Mouse (Mus musculus) liver, postnatal 0 days (tissue): ENCODE data around the gene Apobec4. TPM values are rescaled to one million over a fixed set of nuclear protein-coding genes. Genes with fewer than 3 reads are reported as not detected.
A peak's percentile ranks its signal among the peaks of the same experiment; 100 is the strongest.

Experiments used
- ATAC-seq: fragments of 200-750 bp; cut with Nextera tagmentation; 2 replicates; pipeline ENCODE4 v1.8.0; 2017; ENCODE audit warnings: mild to moderate bottlenecking, moderate library complexity
- DNase-seq: peaks from one replicate; pipeline ENCODE4 v3.0.0-alpha.2; 2016
- H3K27ac ChIP-seq: fragments of 300-500 bp; sonication (generic); 2 replicates; pipeline ENCODE4 v1.5.1; 2014; ENCODE audit warnings: antibody characterized with exemption, moderate library complexity, mild to moderate bottlenecking, low read depth
- H3K27me3 ChIP-seq: fragments of 300-500 bp; sonication (generic); 2 replicates; pipeline ENCODE4 v1.6.1; 2014; ENCODE audit warnings: low read length, control low read depth, mixed read lengths; ENCODE audit not compliant: insufficient read depth
- H3K36me3 ChIP-seq: fragments of 300-500 bp; sonication (generic); replicated peaks from 2 replicates; pipeline ENCODE4 v1.6.1; 2014; ENCODE audit warnings: mild to moderate bottlenecking, control low read depth, low read length, moderate library complexity, mixed read lengths; ENCODE audit not compliant: insufficient read depth
- H3K4me1 ChIP-seq: fragments of 300-500 bp; sonication (generic); 2 replicates; pipeline ENCODE4 v1.6.1; 2014; ENCODE audit warnings: antibody characterized with exemption, mild to moderate bottlenecking, control low read depth; ENCODE audit not compliant: insufficient read depth
- H3K4me2 ChIP-seq: fragments of 300-500 bp; sonication (generic); 2 replicates; pipeline ENCODE4 v1.6.1; 2014; ENCODE audit warnings: low read depth, mild to moderate bottlenecking, low read length, moderate library complexity, mixed read lengths
- H3K4me3 ChIP-seq: fragments of 300-500 bp; sonication (generic); 2 replicates; pipeline ENCODE4 v1.5.1; 2014; ENCODE audit warnings: low read depth, low read length
- H3K9ac ChIP-seq: fragments of 300-500 bp; sonication (generic); replicated peaks from 2 replicates; pipeline ENCODE4 v1.6.1; 2014; ENCODE audit warnings: mild to moderate bottlenecking, moderate library complexity
- H3K9me3 ChIP-seq: fragments of 300-500 bp; sonication (generic); 2 replicates; pipeline ENCODE4 v1.6.1; 2016; ENCODE audit warnings: mild to moderate bottlenecking, control low read depth, low read length, mixed read lengths
- CTCF ChIP-seq: sonication (generic); IDR thresholded peaks from 2 replicates; pipeline ENCODE4 v1.5.1; 2016; ENCODE audit warnings: antibody characterized with exemption, low read depth
- EP300 ChIP-seq: IDR thresholded peaks from 2 replicates; pipeline ENCODE4 v1.6.1; 2016; ENCODE audit warnings: antibody characterized with exemption, low read depth, mild to moderate bottlenecking
- WGBS: fragments of 180-500 bp; shearing (Covaris S2); extraction: QIAGEN DNeasy Blood & Tissue Kit; methylation state at CpG from one replicate; pipeline ENCODE4 v1.1.7; 2014; ENCODE audit not compliant: insufficient replicate concordance; 5-methylcytosine and 5-hydroxymethylcytosine counted together
- polyA plus RNA-seq: library from polyadenylated mRNA; unstranded; fragments of >200 nt; fragmentation: Nextera tagmentation; extraction: Ambion mirVana; gene quantifications from 2 replicates; pipeline ENCODE4 v1.2.1, GENCODE M21; 2015

Gene Apobec4
- polyA plus RNA-seq, 1 experiment from 2014 or later = not detected

GRCm38 (mm10) chr1:152788121-152788660, 37.8 kb downstream of the Apobec4 start:
- Histone ChIP-seq H3K27me3 (no peaks in the 10 kb centered on the region), H3K9me3 (no peaks in the 10 kb centered on the region), H3K4me1 (peaks cover 15% of the 10 kb centered on the region), H3K4me3 (no peak overlapping the region), H3K36me3 (no peaks in the 10 kb centered on the region), H3K27ac (no peak overlapping the region), H3K4me2 (no peak overlapping the region), H3K9ac (no peak overlapping the region)
- no peak for TF ChIP-seq EP300
- no peak for TF ChIP-seq CTCF
- ATAC-seq = no peak
- 57% methylated on average over 4 of the region's 4 CpGs for WGBS
- DNase-seq = no peak

DNA sequence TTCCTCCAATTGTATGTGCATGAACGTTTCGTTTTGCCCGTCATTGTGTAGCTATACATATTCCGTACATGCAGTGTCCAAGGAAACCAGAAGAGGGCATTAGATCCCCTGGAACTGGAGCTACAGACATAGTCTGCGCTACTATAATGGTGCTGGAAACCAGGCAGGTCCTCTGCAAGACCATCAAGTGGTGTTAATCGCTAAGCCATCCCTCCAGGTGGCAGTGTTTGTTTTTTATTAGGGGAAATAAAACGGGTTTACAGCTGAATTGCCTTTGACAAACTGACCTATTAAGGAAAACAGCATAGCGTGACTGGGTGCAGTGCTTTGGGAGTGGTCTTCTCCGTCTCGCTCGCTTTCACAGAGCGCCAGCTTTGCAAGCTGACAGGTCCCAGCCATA, 39.9 kb downstream of the Apobec4 start:
- no peak overlapping the region for H3K27ac ChIP-seq
- peak; percentile 46 for DNase-seq

GRCm38 (mm10) chr1:152790821-152791220, 40.5 kb downstream of the Apobec4 start:
- ATAC-seq (peak; percentile 33; the same call in 1 of the 2 replicates), DNase-seq (no peak)
- H3K9ac ChIP-seq = no peak overlapping the region
- H3K4me2 ChIP-seq = no peak overlapping the region
- H3K4me1 ChIP-seq = peaks cover 18% of the 10 kb centered on the region
- H3K27ac ChIP-seq = no peak overlapping the region
- H3K4me3 ChIP-seq = no peak overlapping the region
- TF ChIP-seq CTCF (no peak), EP300 (no peak)
- no peaks in the 10 kb centered on the region for H3K36me3 ChIP-seq
- H3K9me3 ChIP-seq = no peaks in the 10 kb centered on the region
- H3K27me3 ChIP-seq = no peaks in the 10 kb centered on the region
- 16% methylated on average over 6 of the region's 6 CpGs for WGBS

More for the DNA sequence above, 39.9 kb downstream of the Apobec4 start:
- Histone ChIP-seq H3K4me1 (peaks cover 15% of the 10 kb centered on the region), H3K4me2 (no peak overlapping the region), H3K27me3 (no peaks in the 10 kb centered on the region), H3K9ac (no peak overlapping the region), H3K4me3 (no peak overlapping the region), H3K9me3 (no peaks in the 10 kb centered on the region), H3K36me3 (no peaks in the 10 kb centered on the region)
- peak; percentile 70 for ATAC-seq
- no peak for TF ChIP-seq EP300
- TF ChIP-seq CTCF = peak; percentile 82
- 31% methylated on average over 12 of the region's 12 CpGs for WGBS

DNA sequence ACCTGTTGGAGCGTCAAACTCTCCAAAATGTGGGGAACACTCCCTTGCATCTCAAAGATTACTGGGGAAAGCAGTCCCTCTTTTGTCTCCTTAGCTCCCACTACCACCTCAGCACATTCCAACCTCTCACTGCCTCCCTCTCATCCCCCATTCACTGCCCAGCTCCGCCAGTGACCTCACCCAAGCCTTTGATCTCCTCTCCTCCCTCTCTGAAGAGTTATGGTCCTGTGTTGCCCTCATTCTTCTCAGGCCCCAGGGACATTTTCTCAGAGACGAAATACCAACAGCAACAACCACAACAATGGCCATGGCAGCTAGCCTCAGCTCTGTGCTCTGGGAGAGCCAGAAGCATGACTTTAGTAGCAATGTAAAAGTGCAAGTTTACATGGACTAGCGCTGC, 40.9 kb downstream of the Apobec4 start:
- WGBS = 54% methylated on average over 4 of the region's 4 CpGs
- no peak for ATAC-seq

GRCm38 (mm10) chr1:152792736-152793494, 42.6 kb downstream of the Apobec4 start:
- Histone ChIP-seq H3K36me3 (no peaks in the 10 kb centered on the region), H3K4me2 (no peak overlapping the region), H3K27ac (no peak overlapping the region), H3K27me3 (no peaks in the 10 kb centered on the region), H3K9me3 (no peaks in the 10 kb centered on the region), H3K4me1 (peaks cover 15% of the 10 kb centered on the region), H3K4me3 (no peak overlapping the region), H3K9ac (no peak overlapping the region)
- TF ChIP-seq CTCF (no peak), EP300 (no peak)
- ATAC-seq (no peak), DNase-seq (no peak)
- 75% methylated on average over 12 of the region's 12 CpGs for WGBS

More for the DNA sequence above, 40.9 kb downstream of the Apobec4 start:
- Histone ChIP-seq H3K4me3 (no peak overlapping the region), H3K9me3 (no peaks in the 10 kb centered on the region), H3K27ac (no peak overlapping the region), H3K36me3 (no peaks in the 10 kb centered on the region), H3K4me2 (no peak overlapping the region), H3K27me3 (no peaks in the 10 kb centered on the region), H3K9ac (no peak overlapping the region), H3K4me1 (peaks cover 21% of the 10 kb centered on the region)
- DNase-seq = no peak
- TF ChIP-seq CTCF = no peak
- TF ChIP-seq EP300 = no peak

- Histone ChIP-seq H3K9me3 (no peaks in the 10 kb centered on the region), H3K4me2 (no peak overlapping the region), H3K4me1 (peaks cover 11% of the 10 kb centered on the region), H3K4me3 (no peak overlapping the region), H3K36me3 (no peaks in the 10 kb centered on the region), H3K27me3 (no peaks in the 10 kb centered on the region), H3K9ac (no peak overlapping the region), H3K27ac (no peak overlapping the region)
- DNase-seq = no peak
- 71% methylated on average over 6 of the region's 6 CpGs for WGBS
- ATAC-seq = no peak
- TF ChIP-seq EP300 (no peak), CTCF (no peak)
Observed at GRCm38 (mm10) chr1:152793495-152794130, 43.3 kb downstream of the Apobec4 start.
